In genomic region chr10:80570871-80571836, GRCm38 (mm10) we compare ENCODE assay signal across 8 mouse cellular contexts. TPM values are rescaled to one million over a fixed set of nuclear protein-coding genes. Genes with fewer than 3 reads are reported as not detected.
DNase-seq lines count a peak whose midpoint lies in the region; ATAC-seq lines count a peak whose summit lies in the region.

No protein-coding gene starts in this region.

- peak; percentile 71 to 72 for DNase-seq in layer of hippocampus, postnatal 10 days (ENCODE audit: low spot score in 2 of 2)
- DNase-seq in layer of hippocampus, adult 9-10 months (ENCODE audit: low spot score) = no peak
- DNase-seq in cerebellum, postnatal 25 days = peak; percentile 51 to 70
- peak; percentile 55 for DNase-seq in lung, postnatal 36 days
- peak; percentile 69 to 78 for DNase-seq in spleen, postnatal 4 days (ENCODE audit: low spot score in 2 of 2)
- no peak for DNase-seq in adrenal gland, postnatal 14 days
- no peak for DNase-seq in thymus, postnatal 36 days

- H3K36me3 ChIP-seq in hindbrain, embryonic 12.5 days = peaks cover 11% of the 10 kb centered on the region

- H3K9me3 ChIP-seq in hindbrain, embryonic 12.5 days (replicated peaks) = no peaks in the 10 kb centered on the region

- no peaks in the 10 kb centered on the region for H3K27me3 ChIP-seq in hindbrain, embryonic 12.5 days

- peak overlapping the region; percentile 64 for H3K9ac ChIP-seq in hindbrain, embryonic 12.5 days

- H3K27ac ChIP-seq in hindbrain, embryonic 12.5 days = peak overlapping the region; percentile 35; the same call in 1 of the 2 replicates

- H3K4me2 ChIP-seq in hindbrain, embryonic 12.5 days (replicated peaks) = peak overlapping the region; percentile 46

- 16% methylated on average over 29 of the region's 30 CpGs for WGBS in hindbrain, embryonic 12.5 days

- no peak for ATAC-seq in hindbrain, embryonic 12.5 days (ENCODE audit: low FRiP score)

- peak overlapping the region; percentile 8 for H3K4me3 ChIP-seq in hindbrain, embryonic 12.5 days

- peaks cover 71% of the 10 kb centered on the region for H3K4me1 ChIP-seq in hindbrain, embryonic 12.5 days

RNA-seq across cellular contexts. Expression of gene Klf16, which starts 6.0 kb away (rescaled TPM):
- 10 to 100 TPM; 41.8 to 43.6 TPM for total RNA-seq in layer of hippocampus, postnatal 10 days (2021)
- 7.1 and 8.1 TPM in 2 replicates for polyA plus RNA-seq in hindbrain, embryonic 12.5 days (2016; fragmentation: Nextera tagmentation; extraction: Ambion mirVana)
- total RNA-seq in adrenal gland, postnatal 14 days (2021) = 10.1 and 11.6 TPM in 2 replicates

RNA-seq across cellular contexts. Expression of gene Rexo1, which starts 9.8 kb away (rescaled TPM):
- total RNA-seq in layer of hippocampus, postnatal 10 days (2021) = 10 to 100 TPM; 49.5 to 53.9 TPM
- polyA plus RNA-seq in hindbrain, embryonic 12.5 days (2016; fragmentation: Nextera tagmentation; extraction: Ambion mirVana) = 33.1 and 33.8 TPM in 2 replicates
- total RNA-seq in adrenal gland, postnatal 14 days (2021) = 40.9 and 46.4 TPM in 2 replicates

RNA-seq across cellular contexts. Expression of gene Abhd17a, which starts 19.0 kb away (rescaled TPM):
- total RNA-seq in layer of hippocampus, postnatal 10 days (2021) = 100 to 1,000 TPM; 179 to 191 TPM
- 112 and 118 TPM in 2 replicates for polyA plus RNA-seq in hindbrain, embryonic 12.5 days (2016; fragmentation: Nextera tagmentation; extraction: Ambion mirVana)
- total RNA-seq in adrenal gland, postnatal 14 days (2021) = 97.7 and 98.7 TPM in 2 replicates

RNA-seq across cellular contexts. Expression of gene Scamp4, which starts 31.5 kb away (rescaled TPM):
- total RNA-seq in layer of hippocampus, postnatal 10 days (2021) = 10 to 100 TPM; 34.9 to 42.9 TPM
- polyA plus RNA-seq in hindbrain, embryonic 12.5 days (2016; fragmentation: Nextera tagmentation; extraction: Ambion mirVana) = 60.3 and 69.4 TPM in 2 replicates
- 44.2 and 50.5 TPM in 2 replicates for total RNA-seq in adrenal gland, postnatal 14 days (2021)

RNA-seq across cellular contexts. Expression of gene Adat3, which starts 31.5 kb away (rescaled TPM):
- 1 to 10 TPM; 2.1 to 4.5 TPM for total RNA-seq in layer of hippocampus, postnatal 10 days (2021)
- polyA plus RNA-seq in hindbrain, embryonic 12.5 days (2016; fragmentation: Nextera tagmentation; extraction: Ambion mirVana) = 4.8 and 5.5 TPM in 2 replicates
- 3.1 and 4.9 TPM in 2 replicates for total RNA-seq in adrenal gland, postnatal 14 days (2021)

Comparison
In these comparisons a context has a peak if more than half of its experiments do, and no peak if none do; other contexts are left out.
1. DNase-seq: peak in layer of hippocampus, postnatal 10 days (2 of 2), cerebellum, postnatal 25 days (2 of 2), lung, postnatal 36 days (single experiment) and spleen, postnatal 4 days (2 of 2); none in layer of hippocampus, adult 9-10 months (single experiment), adrenal gland, postnatal 14 days (single experiment) and thymus, postnatal 36 days (0 of 2).